Mouse (Mus musculus) liver, adult 2 months (tissue): ENCODE measurements around the gene Slc16a12. TPM values are rescaled to one million over a fixed set of nuclear protein-coding genes. Genes with fewer than 3 reads are reported as not detected.

ENCODE experiments used
- DNase-seq: peaks from one replicate; pipeline ENCODE4 v3.0.0-alpha.2; 2011; ENCODE audit warnings: low read depth, low spot score; ENCODE audit errors: extremely low read depth
- H3K27ac ChIP-seq: fragments of 200-500 bp; replicated peaks from 2 replicates; pipeline ENCODE4 v1.5.1; 2012; ENCODE audit warnings: low read depth, mild to moderate bottlenecking, control low read depth, inconsistent platforms, low read length; ENCODE audit not compliant: insufficient read depth
- H3K27me3 ChIP-seq: fragments of 200-500 bp; 2 replicates; pipeline ENCODE4 v1.6.1; 2012; ENCODE audit warnings: mild to moderate bottlenecking, moderate library complexity, low read length, inconsistent platforms; ENCODE audit not compliant: control insufficient read depth, insufficient read depth
- H3K36me3 ChIP-seq: fragments of 200-500 bp; 2 replicates; pipeline ENCODE4 v1.6.1; 2012; ENCODE audit warnings: low read length, inconsistent platforms; ENCODE audit not compliant: control insufficient read depth, insufficient read depth
- H3K4me1 ChIP-seq: fragments of 200-500 bp; 2 replicates; pipeline ENCODE4 v1.6.1; 2011; ENCODE audit warnings: low read length; ENCODE audit not compliant: control insufficient read depth, insufficient read depth
- H3K4me3 ChIP-seq: fragments of 200-500 bp; 2 replicates; pipeline ENCODE4 v1.5.1; 2011; ENCODE audit warnings: low read depth, mild to moderate bottlenecking, control low read depth, low read length, moderate library complexity; ENCODE audit not compliant: insufficient read depth
- H3K79me2 ChIP-seq: fragments of 200-500 bp; 2 replicates; pipeline ENCODE4 v1.6.1; 2012; ENCODE audit warnings: inconsistent platforms, mild to moderate bottlenecking, low read length, moderate library complexity; ENCODE audit not compliant: control insufficient read depth, insufficient read depth
- H3K9ac ChIP-seq: fragments of 200-500 bp; 2 replicates; pipeline ENCODE4 v1.6.1; 2012; ENCODE audit warnings: low read depth, mild to moderate bottlenecking, control low read depth, inconsistent platforms, low read length
- CTCF ChIP-seq: fragments of 200-500 bp; IDR thresholded peaks from 2 replicates; pipeline ENCODE4 v1.5.1; 2011; ENCODE audit warnings: low read depth, low read length, control low read depth
- POLR2A ChIP-seq: fragments of 200-500 bp; IDR thresholded peaks from 2 replicates; pipeline ENCODE4 v1.6.1; 2011; ENCODE audit warnings: low read length, control low read depth; ENCODE audit not compliant: insufficient read depth; ENCODE audit errors: extremely low read depth
- WGBS: fragments of 180-500 bp; shearing (Covaris S2); methylation state at CpG from one replicate; pipeline ENCODE4 v1.1.7; 2018; 5-methylcytosine and 5-hydroxymethylcytosine counted together
- polyA plus RNA-seq: library from polyadenylated mRNA; depleted of rRNA; stranded (reverse); fragments of >200 nt; gene quantifications from 2 replicates; pipeline ENCODE4 v1.2.3, GENCODE M21; 2012
- total RNA-seq: library from RNA; depleted of rRNA; stranded (reverse); fragments of >200 nt; gene quantifications from 2 replicates; pipeline ENCODE4 v1.2.3, GENCODE M21; 2014

The Slc16a12 gene
- total and polyA plus RNA-seq, 2 experiments = 18.6 to 85.9 TPM

DNA sequence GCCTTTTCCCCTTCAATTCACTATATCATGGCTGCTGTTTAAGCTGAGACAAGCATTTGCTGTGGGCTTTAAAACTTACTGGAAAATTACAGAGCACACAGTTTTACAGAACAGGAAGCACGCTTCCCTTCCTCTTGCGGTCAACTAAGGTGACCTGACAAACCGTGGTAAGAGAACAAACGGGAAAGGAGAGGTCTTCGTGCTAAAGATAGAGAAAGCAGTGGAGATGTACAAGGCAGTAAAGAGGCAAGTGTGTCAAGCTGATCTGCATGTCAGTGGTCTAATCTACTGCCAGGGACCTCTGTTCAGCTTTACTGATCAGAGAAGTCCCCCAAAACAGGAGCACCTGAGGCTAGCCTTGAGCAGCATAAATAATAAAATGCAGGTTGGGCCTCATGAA is 21.7 kb downstream of the Slc16a12 start:
- 71% methylated on average over 5 of the region's 5 CpGs for WGBS
- H3K27ac ChIP-seq = peak overlapping the region; percentile 58
- no peak overlapping the region for H3K9ac ChIP-seq
- peaks cover 5% of the 10 kb centered on the region; the same call in 1 of the 2 replicates for H3K4me1 ChIP-seq
- H3K27me3 ChIP-seq = no peaks in the 10 kb centered on the region
- no peak for TF ChIP-seq POLR2A
- no peak for TF ChIP-seq CTCF
- no peak for DNase-seq
- H3K79me2 ChIP-seq = peaks cover 22% of the 10 kb centered on the region; the same call in 1 of the 2 replicates
- H3K36me3 ChIP-seq = no peaks in the 10 kb centered on the region
- no peak overlapping the region for H3K4me3 ChIP-seq

DNA sequence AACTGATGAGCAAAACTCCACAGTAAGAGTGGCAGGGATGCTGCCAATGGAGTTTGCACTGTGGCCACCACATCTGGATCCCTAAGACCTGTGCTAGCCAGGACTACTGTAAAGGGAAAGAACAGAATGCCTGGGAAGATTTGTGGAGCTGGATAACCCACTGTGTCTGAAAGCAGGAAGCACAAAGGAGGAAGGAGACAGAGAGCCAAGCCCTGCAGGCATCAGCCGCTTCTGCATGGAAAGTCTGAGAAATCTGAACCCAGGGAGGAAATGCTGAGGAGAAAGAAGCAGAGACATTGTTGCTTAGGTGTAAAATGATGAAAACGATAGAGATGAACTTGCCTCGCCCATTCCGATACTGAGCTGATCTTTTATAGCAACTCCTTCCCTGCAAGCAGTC is 22.5 kb downstream of the Slc16a12 start:
- H3K27ac ChIP-seq = peak overlapping the region; percentile 49; the same call in 1 of the 2 replicates
- H3K27me3 ChIP-seq = no peaks in the 10 kb centered on the region
- whole genome bisulfite sequencing = 81% methylated on average over 4 of the region's 4 CpGs
- no peak for DNase-seq
- H3K4me1 ChIP-seq = peaks cover 5% of the 10 kb centered on the region; the same call in 1 of the 2 replicates
- H3K36me3 ChIP-seq = no peaks in the 10 kb centered on the region
- H3K9ac ChIP-seq = no peak overlapping the region
- no peak overlapping the region for H3K4me3 ChIP-seq
- TF ChIP-seq CTCF (no peak), POLR2A (no peak)
- peaks cover 20% of the 10 kb centered on the region; the same call in 1 of the 2 replicates for H3K79me2 ChIP-seq

DNA sequence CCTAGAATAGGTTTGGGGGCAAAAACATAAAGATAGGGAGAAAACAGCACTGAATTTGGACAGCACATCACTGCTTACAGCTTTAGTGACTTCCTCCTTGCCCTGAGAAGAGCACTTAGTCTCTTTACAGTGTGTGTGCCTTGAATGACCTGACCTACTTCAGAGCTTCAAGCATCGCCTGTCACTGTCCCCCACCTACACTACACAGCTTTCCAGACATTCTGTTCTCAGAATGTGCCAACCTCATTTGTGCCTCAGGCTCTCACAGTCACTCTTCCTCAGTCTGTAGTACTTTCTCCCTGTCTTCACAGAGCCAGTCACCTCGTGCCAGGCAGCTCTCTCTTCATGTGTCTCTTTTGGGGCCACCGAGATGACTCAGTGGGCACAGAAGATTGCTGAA is 24.5 kb downstream of the Slc16a12 start:
- Histone ChIP-seq H3K9ac (no peak overlapping the region), H3K4me1 (peaks cover 15% of the 10 kb centered on the region), H3K4me3 (no peak overlapping the region), H3K79me2 (peaks cover 20% of the 10 kb centered on the region; the same call in 1 of the 2 replicates), H3K27me3 (no peaks in the 10 kb centered on the region), H3K36me3 (no peaks in the 10 kb centered on the region), H3K27ac (no peak overlapping the region)
- no peak for TF ChIP-seq POLR2A
- TF ChIP-seq CTCF = no peak
- 78% methylated on average over 3 of the region's 3 CpGs for whole genome bisulfite sequencing
- no peak for DNase-seq

DNA sequence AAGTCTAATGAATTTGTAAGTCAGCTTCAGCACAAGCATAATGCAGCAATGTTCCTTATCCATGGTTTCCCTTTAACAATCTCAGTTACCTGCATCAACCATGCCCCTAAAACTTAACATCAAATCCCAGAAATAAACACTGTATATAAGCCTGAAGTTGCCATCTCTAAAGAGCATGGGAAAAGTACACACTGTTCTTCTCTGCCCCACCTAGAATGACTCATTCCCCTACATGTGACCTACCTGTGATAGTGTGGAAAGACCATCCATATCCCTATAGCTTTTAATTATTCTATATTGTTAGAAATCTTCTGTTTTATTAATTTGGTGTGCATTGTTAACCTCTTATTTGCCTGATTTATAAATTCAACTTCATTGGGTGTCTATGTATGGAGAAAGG is 27.0 kb downstream of the Slc16a12 start:
- Histone ChIP-seq H3K36me3 (no peaks in the 10 kb centered on the region), H3K27ac (no peak overlapping the region), H3K9ac (no peak overlapping the region), H3K79me2 (peaks cover 14% of the 10 kb centered on the region; the same call in 1 of the 2 replicates), H3K4me1 (peaks cover 21% of the 10 kb centered on the region), H3K27me3 (no peaks in the 10 kb centered on the region), H3K4me3 (no peak overlapping the region)
- TF ChIP-seq CTCF = no peak
- TF ChIP-seq POLR2A = no peak
- DNase-seq = no peak

DNA sequence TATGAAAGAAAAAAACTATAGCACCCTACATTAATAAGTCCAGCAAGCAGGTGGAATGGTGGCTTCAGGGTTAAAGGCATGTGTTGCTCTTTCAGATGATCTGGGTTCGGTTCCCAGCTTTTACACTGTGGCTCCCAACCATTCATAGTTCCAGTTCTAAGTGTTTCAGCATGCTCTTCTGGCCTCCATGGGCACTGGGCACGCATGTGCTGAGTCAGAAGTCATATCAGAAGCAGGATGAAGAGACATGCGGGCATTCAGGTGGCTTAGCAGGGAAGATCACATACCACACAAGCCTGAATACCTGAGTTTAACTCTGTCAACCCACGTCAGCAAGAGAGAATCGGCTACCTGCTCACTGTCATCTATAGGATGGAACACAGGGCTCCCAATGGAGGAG is 28.1 kb downstream of the Slc16a12 start:
- H3K27me3 ChIP-seq = no peaks in the 10 kb centered on the region
- no peak for TF ChIP-seq CTCF
- no peak for TF ChIP-seq POLR2A
- no peak overlapping the region for H3K4me3 ChIP-seq
- 35% methylated on average over 5 of the region's 5 CpGs for WGBS
- H3K27ac ChIP-seq = peak overlapping the region; percentile 88
- H3K36me3 ChIP-seq = no peaks in the 10 kb centered on the region
- peak overlapping the region; percentile 62; the same call in 1 of the 2 replicates for H3K9ac ChIP-seq
- DNase-seq = no peak
- peaks cover 22% of the 10 kb centered on the region for H3K4me1 ChIP-seq
- H3K79me2 ChIP-seq = peaks cover 14% of the 10 kb centered on the region; the same call in 1 of the 2 replicates

DNA sequence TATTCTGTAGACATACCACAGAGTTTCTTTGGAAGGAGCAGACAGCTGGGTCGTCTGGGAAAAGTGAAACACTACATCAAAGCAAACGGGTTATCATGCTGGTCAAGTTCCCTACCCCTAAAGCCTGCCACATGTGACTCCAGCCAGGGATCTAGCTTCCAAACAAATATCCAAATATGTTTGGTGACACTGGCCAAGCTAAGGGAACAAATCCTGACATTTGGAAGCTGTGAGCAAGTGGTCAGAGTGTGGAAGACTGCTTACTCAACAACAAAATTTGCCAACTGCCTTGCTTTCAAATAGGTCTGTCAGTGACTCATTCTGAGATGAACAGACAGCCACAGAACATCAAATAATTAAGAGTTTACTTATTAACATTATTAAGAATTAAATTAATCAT is 28.6 kb downstream of the Slc16a12 start:
- H3K27ac ChIP-seq = peak overlapping the region; percentile 54; the same call in 1 of the 2 replicates
- 15% methylated on average over 2 of the region's 2 CpGs for WGBS

More for the DNA sequence above, 28.6 kb downstream of the Slc16a12 start:
- DNase-seq = peak; percentile 100
- no peaks in the 10 kb centered on the region for H3K27me3 ChIP-seq
- no peak overlapping the region for H3K4me3 ChIP-seq
- peak overlapping the region; percentile 25; the same call in 1 of the 2 replicates for H3K9ac ChIP-seq
- TF ChIP-seq POLR2A = no peak
- H3K36me3 ChIP-seq = no peaks in the 10 kb centered on the region
- peaks cover 14% of the 10 kb centered on the region; the same call in 1 of the 2 replicates for H3K79me2 ChIP-seq
- H3K4me1 ChIP-seq = peaks cover 24% of the 10 kb centered on the region
